Mouse (Mus musculus): ENCODE results near the gene Cdk1.
"Not testable (repeated sequence)": the region's sequence is repeated elsewhere in the genome, so short reads cannot be mapped to it uniquely, and the experiment has no call there.

Gene Cdk1

DNA sequence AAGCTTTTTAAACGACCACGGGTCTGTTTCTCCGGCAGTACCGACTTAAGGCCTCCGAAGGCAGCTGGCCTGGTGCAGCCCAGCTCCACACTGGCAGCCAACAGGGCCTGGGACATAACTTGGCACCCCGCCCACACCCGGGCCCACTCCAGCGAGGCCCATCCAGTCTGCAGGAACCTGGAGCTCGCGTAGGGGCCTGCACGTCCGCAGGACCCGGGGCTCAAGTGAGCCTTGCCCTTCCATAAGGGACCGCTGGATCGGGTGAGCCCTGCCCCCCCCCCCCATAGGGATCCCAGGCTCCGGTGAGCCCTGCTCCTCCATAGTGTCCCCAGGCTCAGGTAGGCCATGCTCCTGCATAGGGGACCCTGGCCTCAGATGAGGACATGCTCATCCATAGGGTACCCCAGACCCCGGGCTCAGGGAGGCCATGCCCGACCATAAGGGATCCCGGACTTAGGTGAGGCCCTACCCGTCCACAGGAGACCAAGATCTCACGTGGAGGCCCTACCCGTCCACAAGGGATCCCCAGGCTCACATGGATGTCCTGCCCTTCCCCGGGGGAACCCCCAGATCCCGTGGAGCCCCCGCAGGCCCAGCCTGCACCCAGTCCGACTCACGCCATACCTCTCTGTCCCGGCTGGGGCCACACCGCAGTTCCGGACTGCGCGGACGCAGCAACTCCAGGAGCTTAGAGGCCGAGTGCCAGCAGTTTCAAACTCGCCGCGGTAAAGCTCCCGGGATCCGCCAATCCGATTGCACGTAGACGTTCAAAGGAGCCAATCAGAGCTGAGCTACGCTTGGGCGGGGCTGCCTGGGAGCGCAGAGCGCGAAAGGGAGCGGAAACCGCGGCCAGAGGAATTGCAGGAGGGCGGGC lies at the start of gene Cdk1:
Cdk1 (minus strand) TSS at position 727 of the 874 bp plus-strand sequence.
- peak; percentile 95 for DNase-seq (ENCODE audit: extremely low spot score, low read depth, low spot score)

DNA sequence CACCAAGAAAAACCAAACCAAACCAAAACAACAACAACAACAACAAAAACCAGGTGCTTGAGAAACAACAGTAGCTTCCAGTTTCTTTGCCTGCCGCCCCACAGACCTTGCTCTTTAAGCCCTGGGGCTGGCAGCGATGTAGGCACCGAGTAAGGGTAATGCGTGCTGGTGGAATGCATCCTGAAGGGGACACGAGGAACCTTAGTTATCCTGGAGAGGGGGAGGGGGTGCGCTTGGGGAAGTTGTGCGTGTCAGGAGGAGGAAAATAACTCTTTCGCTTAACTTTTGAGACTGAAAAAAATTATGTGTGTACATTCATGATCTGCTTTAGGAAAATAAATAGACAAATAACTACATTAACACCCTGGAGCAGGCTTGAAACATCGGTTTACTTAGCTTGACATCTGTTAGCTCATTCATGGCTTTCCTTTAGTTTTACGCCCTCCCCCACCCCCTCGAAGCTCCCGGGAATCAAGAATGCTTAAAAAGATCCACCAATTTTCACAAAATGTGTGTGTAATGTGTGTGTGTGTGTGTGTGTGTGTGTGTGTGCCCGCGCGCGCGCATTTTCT lies 47.2 kb upstream of the Cdk1 start:
- no peak for DNase-seq (ENCODE audit: extremely low spot score, low read depth, low spot score)

GRCm38 (mm10) chr10:69398763-69399590 lies 46.2 kb upstream of the Cdk1 start, which contains the start of gene Ank3:
TSS of gene Ank3 (plus strand) at chr10:69398773.
- no peak for DNase-seq (ENCODE audit: extremely low spot score, low read depth, low spot score)

DNA sequence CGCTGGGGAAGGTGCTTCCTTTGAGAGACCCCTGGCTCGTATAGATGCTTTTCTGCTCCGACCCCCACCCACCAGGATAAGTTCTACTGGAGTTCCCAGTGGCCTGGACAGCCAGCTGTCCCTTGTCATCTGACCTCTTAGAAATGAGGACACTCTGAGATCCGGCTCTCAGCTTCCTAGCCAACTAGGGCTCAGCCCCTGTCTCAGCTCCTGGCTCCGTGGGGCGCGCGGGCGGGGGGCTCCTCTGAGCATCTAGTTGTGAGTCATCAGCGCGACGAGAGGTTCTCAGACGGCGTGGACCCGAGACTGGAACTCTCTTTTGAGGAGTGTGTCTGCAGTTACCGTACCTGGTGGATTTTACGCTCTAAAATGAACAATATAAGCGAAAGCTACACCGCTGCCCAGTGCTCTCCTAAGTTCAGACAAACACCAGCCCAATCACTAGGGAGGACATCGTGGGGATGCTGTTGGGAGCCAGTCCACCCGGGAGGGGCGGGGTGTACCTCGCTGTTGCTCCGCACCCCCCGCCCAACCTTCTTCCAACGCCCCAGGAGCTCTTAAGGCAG lies 45.5 kb upstream of the Cdk1 start:
- DNase-seq (ENCODE audit: extremely low spot score, low read depth, low spot score), result no peak

DNA sequence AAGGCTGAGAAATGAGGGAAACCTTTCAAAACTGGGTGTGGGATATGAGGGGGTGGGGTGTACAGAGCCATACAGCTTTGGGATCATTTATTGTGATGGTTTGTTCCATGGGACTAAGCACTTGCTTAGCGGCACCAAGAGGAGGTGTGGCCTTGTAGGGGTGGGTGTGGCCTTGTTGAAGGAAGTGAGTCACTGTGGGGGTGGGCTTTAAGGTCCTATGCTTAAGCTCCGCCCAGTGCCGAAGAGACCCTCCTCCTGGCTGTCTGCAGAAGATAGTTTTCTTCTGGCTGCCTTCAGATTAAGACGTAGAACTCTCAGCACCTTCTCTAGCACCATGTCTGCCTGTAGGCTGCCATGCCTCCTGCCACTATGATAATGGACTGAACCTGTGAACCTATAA lies 36.8 kb upstream of the Cdk1 start:
- DNase-seq (ENCODE audit: extremely low spot score, low read depth, low spot score), result no peak

DNA sequence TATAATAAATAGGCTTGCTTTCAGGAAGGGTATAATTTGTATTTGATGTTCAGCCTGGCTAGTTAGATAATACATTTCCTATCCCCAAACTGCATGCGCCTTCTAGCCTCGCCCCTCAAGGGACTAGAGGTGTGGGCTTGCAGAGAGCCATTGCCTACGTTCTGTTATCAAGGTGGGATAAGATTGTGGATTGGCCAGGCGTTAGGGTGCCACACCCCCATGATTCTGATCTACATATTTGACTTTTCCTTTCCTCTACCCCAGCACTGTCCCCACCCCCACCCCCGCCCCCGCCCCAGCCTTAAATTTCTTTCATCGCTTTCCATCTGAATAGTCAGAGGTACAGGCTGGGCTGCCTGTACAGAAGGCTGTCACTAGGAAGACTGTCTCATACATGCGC lies 34.0 kb upstream of the Cdk1 start:
- DNase-seq (ENCODE audit: extremely low spot score, low read depth, low spot score), result no peak

GRCm38 (mm10) chr10:69385136-69385535 lies 32.4 kb upstream of the Cdk1 start:
- DNase-seq (ENCODE audit: extremely low spot score, low read depth, low spot score), result no peak

GRCm38 (mm10) chr10:69384640-69385039 lies 31.9 kb upstream of the Cdk1 start:
- DNase-seq (ENCODE audit: extremely low spot score, low read depth, low spot score), result no peak

DNA sequence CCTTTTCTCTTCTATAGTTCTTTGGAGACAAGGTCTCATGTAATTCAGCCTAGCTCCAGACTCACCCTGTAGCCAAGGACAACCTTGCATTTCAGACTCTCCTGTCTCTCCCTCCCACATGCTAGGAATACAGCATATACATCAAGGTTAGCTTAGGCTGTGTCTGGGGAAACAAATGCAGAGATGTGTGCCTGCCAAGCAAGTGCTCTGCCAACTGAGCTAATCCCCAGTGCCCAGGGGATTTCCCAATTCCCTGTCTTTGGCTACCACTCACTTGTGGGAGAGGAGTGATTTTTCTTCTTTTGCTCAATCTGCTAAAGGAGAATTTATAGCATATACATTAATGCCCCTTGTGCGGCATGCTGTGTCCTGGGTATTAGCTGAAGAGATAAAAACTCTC lies 30.4 kb upstream of the Cdk1 start:
- no peak for DNase-seq (ENCODE audit: extremely low spot score, low read depth, low spot score)

GRCm38 (mm10) chr10:69375154-69375553 lies 22.4 kb upstream of the Cdk1 start:
- DNase-seq (ENCODE audit: extremely low spot score, low read depth, low spot score), result no peak

GRCm38 (mm10) chr10:69373796-69374550 lies 21.2 kb upstream of the Cdk1 start:
- no peak for DNase-seq (ENCODE audit: extremely low spot score, low read depth, low spot score)

DNA sequence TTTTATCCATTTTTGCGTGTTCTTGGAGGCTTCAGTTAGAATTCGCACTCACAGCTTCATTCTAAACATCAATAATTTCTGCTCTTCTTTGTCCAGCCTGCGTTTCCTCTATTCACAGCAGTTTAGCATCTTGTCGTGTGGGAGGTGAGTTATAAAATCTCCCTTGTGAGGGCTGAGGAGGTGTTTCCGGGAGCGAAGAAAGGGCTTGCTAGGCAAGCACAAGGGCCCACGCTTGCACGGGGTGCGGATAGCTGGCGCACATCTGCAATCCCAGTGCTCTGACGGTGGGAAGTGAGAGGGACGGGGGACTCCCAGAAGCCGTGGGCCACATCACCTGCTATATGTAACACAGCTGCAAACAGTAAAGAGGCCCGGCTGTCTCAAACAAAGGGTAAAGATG lies 19.3 kb upstream of the Cdk1 start:
- no peak for DNase-seq (ENCODE audit: extremely low spot score, low read depth, low spot score)

DNA sequence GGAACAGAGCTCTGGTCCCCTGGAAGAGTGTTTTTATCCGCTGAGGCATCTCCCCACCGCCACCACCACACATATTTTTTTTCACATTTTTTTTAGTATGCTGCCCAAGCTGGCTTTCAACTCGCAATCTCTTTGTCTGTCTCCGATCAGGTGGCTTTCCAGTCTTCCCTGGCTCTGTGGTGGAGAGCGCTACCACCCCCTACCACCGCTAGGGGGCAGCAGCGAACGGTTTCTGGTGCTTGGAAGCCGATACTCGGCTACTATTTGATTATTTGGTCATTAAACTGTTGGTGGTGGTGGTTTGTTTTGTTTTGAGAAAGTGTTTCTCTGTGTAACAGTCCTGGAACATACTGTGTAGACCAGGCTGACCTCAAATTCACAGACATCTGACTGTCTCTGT lies 18.7 kb upstream of the Cdk1 start:
- DNase-seq (ENCODE audit: extremely low spot score, low read depth, low spot score), result no peak

- DNase-seq (ENCODE audit: extremely low spot score, low read depth, low spot score), result no peak
These were observed 16.6 kb upstream of the Cdk1 start for GRCm38 (mm10) chr10:69369321-69369720.

GRCm38 (mm10) chr10:69366877-69367387 lies 14.2 kb upstream of the Cdk1 start:
- no peak for DNase-seq (ENCODE audit: extremely low spot score, low read depth, low spot score)

GRCm38 (mm10) chr10:69366208-69366607 lies 13.5 kb upstream of the Cdk1 start:
- DNase-seq (ENCODE audit: extremely low spot score, low read depth, low spot score), result no peak

DNA sequence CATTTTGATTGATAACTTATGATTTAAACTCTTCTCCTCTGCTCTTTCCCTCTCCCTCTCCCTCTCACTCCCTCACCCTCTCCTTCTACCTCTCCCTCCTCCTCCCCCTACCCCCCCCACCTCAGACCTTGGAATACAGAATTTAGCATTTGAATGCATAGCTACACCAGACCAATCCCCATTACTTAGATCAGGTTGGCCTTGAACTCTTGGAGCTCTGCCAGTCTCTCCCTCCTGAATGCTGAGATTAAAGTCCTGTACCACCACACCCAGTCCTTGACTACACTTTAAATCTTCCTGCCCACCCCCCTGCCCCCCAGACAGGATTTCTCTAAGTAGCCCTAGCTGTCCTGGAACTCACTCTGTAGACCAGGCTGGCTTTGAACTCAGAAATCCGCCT lies 6.9 kb upstream of the Cdk1 start:
- DNase-seq (ENCODE audit: extremely low spot score, low read depth, low spot score), result no peak

DNA sequence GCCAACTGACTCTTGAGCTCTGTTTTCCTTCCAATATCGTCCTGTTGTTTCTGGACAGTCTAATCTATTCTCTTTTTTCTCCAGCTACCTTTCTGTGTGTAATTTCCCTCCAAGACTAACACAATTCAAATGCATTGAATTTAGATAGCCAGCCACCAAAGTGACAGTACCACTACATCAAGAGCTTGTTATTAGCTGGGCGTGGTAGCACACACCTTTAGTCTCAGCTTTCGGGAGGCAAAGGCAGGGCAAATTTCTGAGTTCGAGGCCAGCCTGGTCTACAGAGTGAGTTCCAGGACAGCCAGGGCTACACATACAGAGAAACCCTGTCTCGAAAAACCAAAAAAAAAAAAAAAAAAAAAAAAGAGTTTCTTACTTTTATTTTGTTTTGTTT lies 345 bp upstream of the Cdk1 start:
- DNase-seq (ENCODE audit: extremely low spot score, low read depth, low spot score), result not testable (repeated sequence)

GRCm38 (mm10) chr10:69351842-69352211 lies 911 bp downstream of the Cdk1 start:
- no peak for DNase-seq (ENCODE audit: extremely low spot score, low read depth, low spot score)

DNA sequence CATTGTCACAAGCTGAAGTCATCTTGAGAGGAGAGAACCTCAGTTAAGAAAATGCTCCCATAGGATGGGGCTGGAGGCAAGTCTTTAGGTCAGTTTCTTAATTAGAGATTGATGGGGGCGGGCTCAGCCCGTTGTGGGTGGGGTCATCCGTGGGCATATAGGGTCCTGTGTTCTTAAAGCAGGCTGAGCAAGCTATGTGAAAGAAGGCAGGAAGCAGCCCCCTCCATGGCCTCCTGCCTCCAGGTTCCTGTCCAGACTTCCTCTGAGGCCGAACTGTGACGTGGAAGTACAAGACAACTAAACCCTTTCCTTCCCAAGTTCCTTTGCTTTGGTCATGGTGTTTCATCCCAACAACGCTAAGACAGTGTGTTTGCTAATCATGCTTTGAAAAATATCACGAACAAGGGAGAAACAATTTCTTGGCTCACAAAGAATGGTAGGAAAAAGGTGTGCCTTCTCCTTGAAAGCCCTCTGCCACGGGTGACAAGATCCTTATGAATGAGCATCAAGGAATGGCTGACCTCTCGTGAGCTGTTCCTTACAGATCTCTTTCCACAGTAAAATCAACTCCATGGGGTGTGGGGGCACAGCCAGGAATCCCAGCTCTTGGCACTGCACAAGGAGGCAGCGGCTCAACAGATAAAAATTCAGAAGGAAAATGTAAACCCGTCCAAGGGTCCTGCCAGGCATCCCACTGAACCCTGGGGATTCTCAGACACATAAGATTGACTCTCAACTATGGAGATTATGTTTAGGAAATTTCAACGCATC lies 1.5 kb downstream of the Cdk1 start:
- DNase-seq (ENCODE audit: extremely low spot score, low read depth, low spot score), result no peak

Data from hindlimb bud, embryonic 11.5 days (tissue).